Mouse (Mus musculus): ENCODE data around the gene Nrcam. TPM values are rescaled to one million over a fixed set of nuclear protein-coding genes. Genes with fewer than 3 reads are reported as not detected.
"Not testable (repeated sequence)": the region's sequence is repeated elsewhere in the genome, so short reads cannot be mapped to it uniquely, and the experiment has no call there.

The Nrcam gene
- polyA plus RNA-seq (2015; fragmentation: Nextera tagmentation; extraction: Ambion mirVana), result 0.20 and 0.36 TPM in 2 replicates

DNA sequence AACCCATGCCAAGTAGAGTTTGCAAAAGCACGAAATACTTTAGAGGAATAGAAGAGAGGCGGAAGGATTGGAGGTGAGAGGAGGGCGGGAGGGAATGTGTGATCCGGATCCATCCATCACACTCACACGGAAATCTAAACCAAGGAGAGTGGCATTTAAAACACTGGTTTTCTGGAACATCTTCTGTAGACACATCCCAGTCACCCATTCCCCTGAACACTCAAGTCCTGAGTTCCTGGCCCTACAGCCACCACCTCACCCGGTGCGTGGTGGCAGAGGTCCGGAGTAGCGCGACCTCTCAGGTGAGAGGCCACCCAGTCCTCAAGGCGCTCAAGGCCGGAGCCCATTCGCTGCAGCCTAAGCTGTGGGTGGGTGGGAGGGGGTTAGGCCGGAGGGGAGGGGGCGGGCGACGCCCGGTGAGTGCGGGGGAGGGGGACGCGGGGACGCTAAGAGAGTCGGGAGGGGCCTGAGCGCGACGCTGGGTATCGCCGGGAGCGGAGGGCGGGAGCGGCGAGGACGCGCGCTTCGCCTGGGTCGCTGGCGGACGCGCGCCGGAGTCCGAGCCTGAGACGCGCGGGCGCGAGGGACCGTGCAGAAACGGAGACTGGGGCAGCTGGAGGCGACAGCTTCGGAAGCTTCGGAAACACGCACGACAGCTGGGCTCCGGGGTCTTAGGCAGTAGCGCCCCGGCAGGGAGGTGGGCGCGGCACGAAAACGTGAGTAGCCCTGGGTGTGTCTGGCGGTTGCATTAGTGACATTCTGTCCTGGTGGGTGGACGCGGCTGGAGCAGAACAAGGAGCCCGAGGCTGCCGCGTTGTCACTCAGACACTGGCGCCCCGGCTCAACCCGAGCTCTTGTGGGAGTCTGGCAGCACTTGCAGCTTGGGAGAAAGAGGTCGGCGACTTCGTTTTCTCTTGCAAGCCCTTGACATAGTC is at the start of gene Nrcam:
Nrcam (plus strand) TSS at position 505 of the 935 bp plus-strand sequence.
- 0 out of 2 replicates have a peak, but pooled peaks have one; percentile 31 for ATAC-seq (ENCODE audit: insufficient read depth)
- no peak within 1 kb of the TSS for H3K27ac ChIP-seq (replicated peaks)
- WGBS (ENCODE audit: insufficient replicate concordance), result 3% methylated on average over 74 of the region's 74 CpGs
- peaks cover 49% of the 10 kb centered on the region for H3K27me3 ChIP-seq
- H3K36me3 ChIP-seq (replicated peaks), result no peaks in the 10 kb centered on the region
- no peaks in the 10 kb centered on the region for H3K9me3 ChIP-seq (replicated peaks)
- H3K4me3 ChIP-seq (replicated peaks), result peak within 1 kb of the TSS; percentile 50
- H3K4me2 ChIP-seq, result peak within 1 kb of the TSS; percentile 72
- no peak within 1 kb of the TSS for H3K9ac ChIP-seq
- H3K4me1 ChIP-seq (replicated peaks), result no peaks in the 10 kb centered on the region; the same call in 1 of the 2 replicates

DNA sequence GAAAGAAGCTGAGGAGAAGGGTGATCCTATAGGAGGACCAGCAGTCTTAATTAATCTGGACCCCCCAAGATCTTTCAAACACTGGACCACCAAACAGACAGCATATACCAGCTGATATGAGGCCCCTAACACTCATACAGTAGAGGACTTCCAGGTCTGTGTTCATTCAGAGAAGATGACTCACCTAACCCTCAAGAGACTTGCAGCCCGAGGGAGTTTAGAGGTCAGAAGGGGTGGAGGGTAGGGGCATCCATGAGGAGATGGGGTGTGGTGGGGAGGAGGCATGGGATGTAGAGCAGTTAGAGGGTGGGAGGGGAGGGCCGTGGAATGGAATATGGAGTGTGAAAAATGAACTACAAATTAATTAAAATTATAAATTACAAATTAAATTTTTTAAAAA is 48.5 kb upstream of the Nrcam start:
- H3K27ac ChIP-seq (replicated peaks); ATAC-seq (ENCODE audit: insufficient read depth); H3K36me3 ChIP-seq (replicated peaks); H3K4me2 ChIP-seq; H3K27me3 ChIP-seq; H3K9ac ChIP-seq; H3K4me3 ChIP-seq (replicated peaks); H3K9me3 ChIP-seq (replicated peaks); H3K4me1 ChIP-seq (replicated peaks): not testable (repeated sequence)
- 46% methylated on average over 2 of the region's 2 CpGs for WGBS (ENCODE audit: insufficient replicate concordance)

- no peaks in the 10 kb centered on the region for H3K4me1 ChIP-seq (replicated peaks)
- 64% methylated on average over 3 of the region's 3 CpGs for WGBS (ENCODE audit: insufficient replicate concordance)
- no peak for ATAC-seq (ENCODE audit: insufficient read depth)
- H3K9me3 ChIP-seq (replicated peaks), result no peaks in the 10 kb centered on the region
- no peak overlapping the region for H3K4me2 ChIP-seq
- peaks cover 7% of the 10 kb centered on the region; the same call in 1 of the 2 replicates for H3K36me3 ChIP-seq (replicated peaks)
- no peaks in the 10 kb centered on the region for H3K27me3 ChIP-seq
- no peak overlapping the region for H3K27ac ChIP-seq (replicated peaks)
- H3K4me3 ChIP-seq (replicated peaks), result no peak overlapping the region
- no peak overlapping the region for H3K9ac ChIP-seq
These were observed 47.2 kb upstream of the Nrcam start for GRCm38 (mm10) chr12:44281534-44281933.

DNA sequence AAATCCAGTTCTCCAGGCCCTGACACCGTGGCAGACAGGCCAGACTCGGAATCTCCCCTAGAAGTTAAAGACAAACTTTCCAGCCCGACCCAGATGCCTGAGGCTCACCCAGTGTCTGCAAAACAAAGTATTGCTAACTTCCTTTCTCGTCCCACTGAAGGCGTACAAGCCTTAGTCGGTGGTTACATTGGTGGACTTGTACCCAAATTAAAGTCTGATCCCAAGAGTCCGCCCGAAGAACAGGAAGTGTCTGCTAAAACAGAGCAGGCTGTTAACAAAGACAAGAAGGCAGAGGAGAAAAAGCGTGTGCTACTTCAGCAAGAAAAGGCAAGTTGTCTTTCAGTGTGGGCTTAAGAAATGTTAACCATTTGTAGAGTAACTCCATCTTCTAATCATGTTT is 45.3 kb upstream of the Nrcam start:
- ATAC-seq (ENCODE audit: insufficient read depth), result no peak
- Histone ChIP-seq H3K9me3 (replicated peaks) (no peaks in the 10 kb centered on the region), H3K4me2 (no peak overlapping the region; the same call in 1 of the 2 replicates), H3K4me3 (replicated peaks) (no peak overlapping the region), H3K4me1 (replicated peaks) (no peaks in the 10 kb centered on the region), H3K9ac (no peak overlapping the region), H3K27me3 (no peaks in the 10 kb centered on the region), H3K27ac (replicated peaks) (no peak overlapping the region), H3K36me3 (replicated peaks) (peaks cover 14% of the 10 kb centered on the region)
- 28% methylated on average over 9 of the region's 9 CpGs for WGBS (ENCODE audit: insufficient replicate concordance)

GRCm38 (mm10) chr12:44286992-44287391 is 41.7 kb upstream of the Nrcam start:
- Histone ChIP-seq H3K27ac (replicated peaks) (no peak overlapping the region), H3K9me3 (replicated peaks) (no peaks in the 10 kb centered on the region), H3K36me3 (replicated peaks) (peaks cover 21% of the 10 kb centered on the region), H3K9ac (no peak overlapping the region), H3K4me3 (replicated peaks) (no peak overlapping the region), H3K4me1 (replicated peaks) (no peaks in the 10 kb centered on the region), H3K4me2 (no peak overlapping the region), H3K27me3 (no peaks in the 10 kb centered on the region)
- 88% methylated on average over 8 of the region's 8 CpGs for WGBS (ENCODE audit: insufficient replicate concordance)
- no peak for ATAC-seq (ENCODE audit: insufficient read depth)

GRCm38 (mm10) chr12:44292281-44292680 is 36.4 kb upstream of the Nrcam start:
- Histone ChIP-seq H3K9ac (no peak overlapping the region), H3K27me3 (no peaks in the 10 kb centered on the region), H3K4me2 (no peak overlapping the region), H3K27ac (replicated peaks) (no peak overlapping the region), H3K4me3 (replicated peaks) (no peak overlapping the region), H3K9me3 (replicated peaks) (no peaks in the 10 kb centered on the region), H3K4me1 (replicated peaks) (no peaks in the 10 kb centered on the region), H3K36me3 (replicated peaks) (peaks cover 16% of the 10 kb centered on the region)
- ATAC-seq (ENCODE audit: insufficient read depth), result no peak

GRCm38 (mm10) chr12:44300793-44301192 is 27.9 kb upstream of the Nrcam start:
- ATAC-seq (ENCODE audit: insufficient read depth), result no peak
- Histone ChIP-seq H3K9me3 (replicated peaks) (no peaks in the 10 kb centered on the region), H3K27me3 (no peaks in the 10 kb centered on the region), H3K4me3 (replicated peaks) (no peak overlapping the region), H3K4me1 (replicated peaks) (no peaks in the 10 kb centered on the region), H3K27ac (replicated peaks) (no peak overlapping the region), H3K4me2 (no peak overlapping the region), H3K9ac (no peak overlapping the region), H3K36me3 (replicated peaks) (peaks cover 11% of the 10 kb centered on the region)

DNA sequence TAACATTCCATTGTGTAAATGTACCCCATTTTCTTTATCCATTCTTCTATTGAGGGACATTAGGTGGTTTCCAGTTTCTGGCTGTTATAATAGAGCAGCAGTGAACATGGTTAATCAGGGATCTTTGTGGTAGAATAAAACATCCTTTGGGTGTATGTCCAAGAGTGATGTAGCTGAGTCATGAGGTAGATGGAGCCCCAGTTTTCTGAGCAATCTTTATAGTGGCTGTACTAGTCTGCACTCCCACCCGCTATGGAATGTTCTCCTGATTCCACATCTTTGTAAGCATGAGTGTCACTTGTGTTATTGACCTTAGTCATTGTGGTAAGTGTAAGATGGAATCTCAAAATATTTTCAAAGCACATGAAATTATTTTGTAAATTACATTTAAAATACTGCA is 24.7 kb upstream of the Nrcam start:
- WGBS (ENCODE audit: insufficient replicate concordance), result 88% methylated on average over 1 of the region's 1 CpGs
- Histone ChIP-seq H3K27me3 (no peaks in the 10 kb centered on the region), H3K4me1 (replicated peaks) (no peaks in the 10 kb centered on the region), H3K36me3 (replicated peaks) (peaks cover 18% of the 10 kb centered on the region), H3K4me3 (replicated peaks) (no peak overlapping the region), H3K4me2 (no peak overlapping the region), H3K9me3 (replicated peaks) (no peaks in the 10 kb centered on the region), H3K27ac (replicated peaks) (no peak overlapping the region), H3K9ac (no peak overlapping the region)
- no peak for ATAC-seq (ENCODE audit: insufficient read depth)

DNA sequence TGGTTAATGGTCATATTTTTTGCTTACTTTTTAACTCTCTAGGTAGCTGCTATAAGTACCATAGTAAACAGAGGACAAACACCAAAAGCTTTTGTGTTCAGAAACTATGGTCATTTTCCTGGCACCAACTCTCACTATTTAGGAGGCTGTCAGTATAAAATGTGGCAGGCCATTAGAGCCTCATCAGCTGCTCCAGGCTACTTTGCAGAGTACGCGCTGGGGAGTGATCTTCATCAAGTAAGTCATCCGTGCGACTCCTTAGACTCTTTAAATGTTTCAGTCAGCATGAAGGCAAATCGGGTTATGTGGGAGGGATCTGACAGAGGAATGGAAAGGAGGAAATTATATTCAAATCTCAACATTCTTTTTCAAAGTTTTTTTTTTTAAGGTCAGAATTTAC is 23.8 kb upstream of the Nrcam start:
- no peak overlapping the region for H3K4me2 ChIP-seq
- no peak overlapping the region for H3K9ac ChIP-seq
- peaks cover 18% of the 10 kb centered on the region for H3K36me3 ChIP-seq (replicated peaks)
- H3K27ac ChIP-seq (replicated peaks), result no peak overlapping the region
- WGBS (ENCODE audit: insufficient replicate concordance), result 84% methylated on average over 5 of the region's 5 CpGs
- no peak for ATAC-seq (ENCODE audit: insufficient read depth)
- no peaks in the 10 kb centered on the region for H3K4me1 ChIP-seq (replicated peaks)
- H3K4me3 ChIP-seq (replicated peaks), result no peak overlapping the region
- H3K27me3 ChIP-seq, result no peaks in the 10 kb centered on the region
- no peaks in the 10 kb centered on the region for H3K9me3 ChIP-seq (replicated peaks)

DNA sequence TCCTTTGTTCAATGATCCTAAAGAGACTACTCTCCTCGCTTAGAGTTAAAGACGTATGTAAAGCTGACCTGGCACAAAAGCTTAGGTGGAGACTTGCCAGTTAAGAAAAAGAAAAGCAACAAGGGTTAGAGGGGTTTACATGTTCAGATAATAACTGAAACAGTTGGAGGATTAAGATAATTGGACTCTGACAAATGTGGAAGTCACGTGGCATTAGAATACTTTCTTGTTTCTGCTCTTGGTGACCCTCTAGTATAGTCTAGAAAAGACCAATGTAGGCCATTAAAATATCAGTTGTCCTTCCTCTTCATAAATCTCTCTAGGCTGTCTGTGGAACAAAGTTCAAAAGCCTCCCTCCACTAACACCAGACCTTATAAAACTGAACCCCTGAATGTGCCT is 20.5 kb upstream of the Nrcam start:
- Histone ChIP-seq H3K27me3 (no peaks in the 10 kb centered on the region), H3K4me1 (replicated peaks) (no peaks in the 10 kb centered on the region), H3K9ac (no peak overlapping the region), H3K4me3 (replicated peaks) (no peak overlapping the region), H3K36me3 (replicated peaks) (peaks cover 26% of the 10 kb centered on the region), H3K9me3 (replicated peaks) (no peaks in the 10 kb centered on the region), H3K4me2 (no peak overlapping the region), H3K27ac (replicated peaks) (no peak overlapping the region)
- 71% methylated on average over 3 of the region's 3 CpGs for WGBS (ENCODE audit: insufficient replicate concordance)
- no peak for ATAC-seq (ENCODE audit: insufficient read depth)

DNA sequence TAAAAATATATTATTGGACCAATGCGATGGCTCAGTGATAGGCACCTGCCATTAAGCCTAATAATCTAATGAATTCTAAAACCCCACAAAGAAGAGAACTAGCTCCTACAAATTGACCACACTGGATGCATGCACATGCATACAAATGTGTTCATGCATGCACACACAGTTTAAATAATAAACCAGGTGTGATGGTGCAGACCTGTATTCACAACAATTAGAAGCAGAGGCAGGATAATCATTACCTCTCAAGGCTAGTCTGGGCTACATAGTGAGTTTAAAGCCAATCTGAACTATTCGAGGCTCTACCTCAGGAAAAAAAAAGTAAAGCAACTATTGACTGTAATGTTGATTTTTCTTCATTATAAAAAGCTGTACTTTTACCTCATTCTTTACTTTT is 13.5 kb upstream of the Nrcam start:
- no peak for ATAC-seq (ENCODE audit: insufficient read depth)
- no peak overlapping the region for H3K9ac ChIP-seq
- no peaks in the 10 kb centered on the region for H3K27me3 ChIP-seq
- H3K36me3 ChIP-seq (replicated peaks), result peaks cover 17% of the 10 kb centered on the region
- H3K4me2 ChIP-seq, result no peak overlapping the region
- H3K27ac ChIP-seq (replicated peaks), result no peak overlapping the region
- H3K4me3 ChIP-seq (replicated peaks), result no peak overlapping the region
- WGBS (ENCODE audit: insufficient replicate concordance), result 68% methylated on average over 2 of the region's 2 CpGs
- no peaks in the 10 kb centered on the region for H3K4me1 ChIP-seq (replicated peaks)
- H3K9me3 ChIP-seq (replicated peaks), result no peaks in the 10 kb centered on the region

- Histone ChIP-seq H3K9ac (no peak overlapping the region), H3K36me3 (replicated peaks) (no peaks in the 10 kb centered on the region), H3K27me3 (peaks cover 30% of the 10 kb centered on the region), H3K4me2 (no peak overlapping the region), H3K27ac (replicated peaks) (no peak overlapping the region), H3K9me3 (replicated peaks) (no peaks in the 10 kb centered on the region), H3K4me3 (replicated peaks) (no peak overlapping the region), H3K4me1 (replicated peaks) (no peaks in the 10 kb centered on the region; the same call in 1 of the 2 replicates)
- no peak for ATAC-seq (ENCODE audit: insufficient read depth)
These were observed 3.6 kb upstream of the Nrcam start for GRCm38 (mm10) chr12:44325091-44325490.
